Mouse (Mus musculus) monocyte, adult 2 months (primary cell): ENCODE measurements around the gene Dtnb.

ENCODE experiments used
- DNase-seq, 2 experiments: peaks; one replicate each; pipeline ENCODE4 v3.0.0; 2022; ENCODE audit warnings: low spot score in 2 of 2, low read depth in 1 of 2

Gene Dtnb

DNA sequence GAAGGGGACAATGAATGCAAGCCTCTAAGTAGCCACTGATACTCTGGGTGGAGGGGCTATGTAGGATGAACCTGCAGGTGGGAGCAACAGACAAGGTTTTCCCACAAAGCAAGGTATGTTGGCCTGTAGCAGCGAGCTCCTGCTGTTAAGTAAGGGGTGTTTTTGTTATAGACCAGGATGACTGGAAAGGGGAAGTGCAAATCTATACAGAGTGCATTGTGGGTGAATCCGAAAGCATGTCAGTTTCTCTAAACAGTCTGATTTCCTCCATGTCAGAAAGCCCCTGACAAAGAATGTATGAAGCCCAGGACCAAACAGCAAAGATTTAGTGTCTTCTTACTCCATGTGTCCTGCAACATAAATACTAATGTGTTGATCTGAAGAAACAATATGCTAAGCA is 198.9 kb downstream of the Dtnb start:
- DNase-seq: no peak

DNA sequence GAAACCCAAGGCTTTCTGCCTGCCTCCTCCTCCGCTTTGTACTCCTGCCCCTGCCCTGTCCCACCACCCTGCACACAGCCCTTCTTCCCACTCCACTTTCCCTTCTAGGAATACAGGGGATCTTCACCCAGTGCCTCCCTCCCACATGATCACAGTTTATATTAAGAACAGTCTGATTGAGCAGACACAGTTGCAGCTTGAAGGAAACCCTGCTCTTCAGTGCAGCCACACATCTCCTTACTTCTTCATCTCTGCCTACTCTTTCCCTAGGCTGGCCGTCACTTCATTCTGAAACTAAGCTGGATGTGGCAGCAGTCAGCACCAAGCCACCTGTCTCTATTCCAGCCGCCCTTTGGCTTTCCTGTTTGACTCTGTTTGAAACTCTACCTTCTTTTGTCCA is 201.5 kb downstream of the Dtnb start:
- no peak for DNase-seq

DNA sequence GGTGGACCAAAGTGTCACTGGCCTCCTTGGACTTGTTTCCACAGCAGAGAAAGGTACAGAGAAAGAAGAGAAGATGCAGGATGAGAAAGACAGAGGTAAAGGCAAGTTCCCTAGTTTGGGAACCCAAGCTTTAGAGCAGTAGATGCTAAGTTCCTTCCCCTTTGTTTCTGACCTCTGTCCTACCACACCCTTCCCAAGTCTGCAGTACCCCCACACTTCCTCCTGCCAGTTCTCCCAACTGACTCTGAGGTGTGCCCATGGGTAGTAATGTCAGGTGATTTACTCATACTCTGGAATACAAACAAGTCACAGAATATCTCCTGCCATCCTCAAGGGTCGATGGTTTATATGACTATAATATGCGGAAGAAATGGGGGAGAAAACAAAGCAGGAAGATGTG is 203.8 kb downstream of the Dtnb start:
- no peak for DNase-seq

DNA sequence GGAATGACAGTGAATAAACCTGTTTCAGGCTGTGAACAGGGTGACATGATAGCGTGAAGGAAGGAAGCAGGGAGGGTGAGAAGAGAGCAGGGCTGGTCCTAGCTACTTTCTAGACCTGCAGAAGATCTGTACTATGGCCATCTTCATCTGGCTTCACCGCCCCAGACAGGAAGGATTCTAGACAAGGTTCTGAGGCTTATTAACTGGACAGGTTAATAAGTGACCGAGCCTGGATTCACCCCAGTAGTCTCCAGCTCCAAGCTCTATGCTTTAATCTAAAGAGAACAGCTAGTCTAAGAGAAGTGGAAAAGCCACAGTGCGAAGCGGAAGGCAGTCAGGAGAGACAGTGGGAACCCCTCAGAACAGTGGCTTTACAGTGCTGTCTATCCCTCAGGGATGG is 205.5 kb downstream of the Dtnb start:
- DNase-seq: no peak

DNA sequence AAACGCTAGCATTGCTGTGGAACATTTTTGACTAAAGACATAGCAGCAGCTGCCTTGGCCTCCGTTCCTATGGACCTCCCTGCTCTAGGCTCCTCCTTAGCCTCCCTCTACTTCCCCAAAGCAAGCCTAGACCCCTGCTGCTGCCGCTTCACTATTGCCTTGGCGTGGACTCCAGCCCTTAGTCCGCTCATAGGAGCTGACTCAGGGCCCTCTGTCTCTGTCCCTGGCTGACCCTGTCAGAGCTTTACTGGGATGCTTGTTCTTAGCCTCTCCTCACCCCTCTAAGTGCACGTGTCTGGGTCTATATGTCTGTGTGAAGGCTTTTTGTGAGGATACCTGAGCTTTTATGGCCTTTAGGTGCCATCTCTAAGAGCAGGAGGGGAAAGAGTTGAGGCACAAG is 206.1 kb downstream of the Dtnb start:
- no peak for DNase-seq

DNA sequence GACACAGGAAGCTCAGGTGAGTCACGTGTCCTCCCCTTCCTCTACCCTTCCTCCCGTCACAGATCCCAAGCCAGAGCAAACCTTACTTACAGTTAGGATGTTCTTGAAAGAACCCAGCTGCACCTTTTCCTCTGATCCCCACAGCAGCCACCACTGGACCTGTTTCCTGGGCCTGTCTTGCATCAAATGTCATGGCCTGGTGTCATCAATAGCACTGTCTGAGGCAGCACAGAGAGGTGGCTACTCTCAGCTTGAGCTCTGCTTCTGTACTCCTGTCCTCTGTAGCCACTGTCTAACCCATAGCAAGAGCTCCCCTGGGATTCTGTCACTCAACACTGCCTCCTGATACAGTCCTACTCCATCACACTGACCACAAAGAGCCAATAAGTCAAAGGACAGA is 207.5 kb downstream of the Dtnb start:
- no peak for DNase-seq

DNA sequence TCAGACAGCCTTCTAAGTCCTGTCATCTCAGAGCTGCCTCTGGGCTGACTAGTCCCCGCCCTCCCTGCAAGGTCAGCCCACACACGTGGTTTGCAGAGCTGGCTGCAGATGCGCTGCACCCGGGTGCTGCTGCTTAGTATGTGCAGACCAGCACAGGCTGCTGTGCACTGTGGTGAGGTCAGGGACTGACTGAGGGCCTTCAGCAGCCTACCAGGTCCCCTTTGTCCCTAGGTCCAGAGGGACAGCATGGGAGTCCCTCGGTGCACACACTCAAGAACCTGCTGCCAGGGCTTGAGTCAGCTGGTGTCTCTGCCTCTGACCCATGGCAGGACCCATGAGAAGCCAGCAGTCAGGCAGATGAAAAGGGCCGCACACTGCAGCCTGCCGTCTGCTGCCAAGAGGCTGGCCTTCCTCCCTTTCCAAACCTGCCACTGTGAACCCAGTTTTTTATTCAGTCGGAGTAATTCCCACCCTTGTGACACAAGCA is 208.3 kb downstream of the Dtnb start:
- peak; percentile 9 to 40 for DNase-seq

DNA sequence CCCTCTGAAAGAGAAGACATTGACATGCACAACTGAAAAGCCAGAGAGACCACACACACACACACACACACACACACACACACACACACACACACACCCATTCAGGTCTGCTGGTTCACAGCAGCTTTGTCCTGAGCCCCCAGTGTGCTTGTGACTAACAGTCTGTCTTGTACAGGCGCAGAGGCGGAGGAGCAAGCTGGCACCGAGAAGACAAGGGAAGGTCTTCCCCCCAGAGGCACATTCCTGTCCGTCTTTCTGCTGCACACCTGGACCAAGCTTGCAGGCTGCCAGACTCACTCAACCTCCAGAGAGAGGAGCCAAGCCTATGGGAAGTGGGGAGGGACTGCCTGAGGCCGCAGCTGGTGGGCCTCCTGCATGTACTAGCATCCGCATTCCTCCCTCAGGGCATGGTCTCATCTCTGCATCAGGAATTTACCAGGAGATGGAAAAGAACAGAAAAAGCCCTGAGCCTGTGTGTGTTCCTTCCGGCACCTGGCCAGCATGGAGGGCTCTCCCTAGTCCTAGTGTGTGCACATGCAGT is 208.8 kb downstream of the Dtnb start:
- no peak for DNase-seq

DNA sequence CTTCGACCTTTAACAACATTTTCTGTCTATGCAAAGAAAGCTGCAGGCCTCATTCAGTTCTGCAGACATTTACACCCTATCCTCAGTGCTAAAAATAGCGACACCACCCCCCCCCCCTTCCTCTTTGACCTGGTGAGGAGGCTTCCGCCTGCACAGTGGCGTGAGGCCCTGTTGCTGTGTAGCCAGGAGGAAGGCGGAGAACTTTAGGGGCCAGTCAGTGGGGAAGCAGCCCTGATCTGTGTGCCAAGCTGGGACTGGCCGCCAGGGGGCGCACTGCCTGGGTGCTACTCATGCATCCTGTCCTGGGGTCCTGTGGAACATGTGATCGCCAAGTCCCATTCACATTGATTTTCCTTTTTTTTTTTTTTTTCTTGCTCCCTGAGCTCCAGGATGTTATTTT is 209.3 kb downstream of the Dtnb start:
- DNase-seq: peak; percentile 59 to 85

DNA sequence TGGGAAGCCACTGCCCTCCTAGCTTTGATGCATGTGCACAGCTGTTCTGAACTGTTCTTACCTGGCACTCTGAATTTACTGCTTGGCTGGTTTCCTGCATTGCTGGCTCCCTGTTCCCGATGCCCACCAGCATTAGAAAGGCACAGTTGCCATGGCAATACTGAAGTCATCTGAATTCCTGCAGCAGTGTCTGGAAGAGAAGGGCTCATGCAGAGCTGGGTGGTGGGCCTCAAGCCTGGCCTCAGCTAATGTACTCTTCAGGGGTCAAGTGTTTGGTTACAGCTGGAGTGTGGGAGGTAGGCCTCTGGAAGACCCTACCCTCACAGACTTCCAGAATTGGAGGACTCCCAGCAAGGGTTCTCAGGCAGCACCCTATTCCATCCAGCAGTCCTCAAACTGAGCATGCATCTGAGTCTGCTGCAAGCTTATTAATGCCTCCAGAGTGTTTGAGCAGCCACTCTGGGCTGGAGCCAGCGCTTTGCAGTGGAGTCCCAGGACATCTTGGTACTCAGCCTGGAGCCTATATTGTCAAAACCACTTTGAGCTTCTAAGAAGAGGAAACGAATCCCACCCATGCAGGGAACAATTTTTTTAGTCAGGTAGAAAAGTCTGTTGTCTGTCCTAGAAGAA is 211.1 kb downstream of the Dtnb start:
- DNase-seq: no peak

DNA sequence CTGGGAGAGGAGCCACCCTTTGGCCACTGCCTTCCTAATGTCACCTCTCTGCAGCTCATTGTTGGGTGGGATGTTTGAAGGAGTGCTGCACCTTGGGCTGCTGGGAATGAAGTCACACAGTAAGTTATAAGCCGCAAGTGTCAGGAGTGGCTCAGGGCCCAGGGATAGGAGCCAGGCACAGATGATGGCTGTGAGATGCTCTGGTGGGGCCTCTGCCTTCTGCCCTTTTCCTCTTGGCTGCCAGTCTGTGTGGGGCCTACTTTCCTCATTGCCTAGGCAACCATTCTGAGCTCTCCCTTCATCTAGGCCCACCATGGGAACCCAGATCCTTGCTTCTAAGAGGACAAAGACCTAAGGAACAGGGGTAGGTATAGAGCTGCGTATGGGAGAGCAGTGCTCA is 212.1 kb downstream of the Dtnb start:
- DNase-seq: no peak

DNA sequence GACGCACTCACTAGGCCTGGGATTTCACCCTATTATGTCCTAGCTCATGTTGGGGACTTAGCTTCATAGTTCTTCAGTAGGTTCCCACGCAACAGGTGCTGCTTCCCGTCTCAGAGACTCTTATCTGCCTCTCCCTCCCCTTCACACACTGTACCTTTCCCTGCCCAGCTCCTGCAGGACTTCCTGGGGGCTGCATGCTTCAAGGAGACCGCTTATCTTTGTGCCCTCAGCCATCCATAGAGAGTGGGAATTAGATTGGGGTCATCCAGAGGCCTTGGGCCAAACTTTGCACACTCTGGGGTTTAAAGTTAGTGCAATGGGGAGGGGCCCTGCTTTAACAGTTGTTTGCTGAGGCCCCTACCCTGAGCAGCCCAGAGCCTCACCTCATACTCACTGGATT is 212.5 kb downstream of the Dtnb start:
- no peak for DNase-seq

DNA sequence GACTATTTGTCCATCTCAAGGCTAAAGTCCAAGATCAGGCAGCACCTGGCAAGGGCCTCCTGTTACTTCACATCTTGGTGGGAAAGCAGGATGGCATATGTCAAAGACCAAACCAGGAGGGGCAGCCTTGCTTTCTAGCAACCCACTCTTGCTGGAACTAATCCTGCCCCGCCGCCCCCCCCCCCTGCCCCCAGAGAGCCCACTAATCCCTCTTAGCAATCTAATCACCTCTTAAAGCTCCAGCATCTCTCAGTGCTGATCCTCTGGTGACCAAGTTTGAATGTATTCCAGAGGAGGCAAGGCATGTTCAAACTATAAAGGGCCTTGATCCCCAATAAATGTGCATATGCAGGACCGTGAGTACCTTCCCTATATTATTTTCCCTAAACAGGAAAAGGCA is 214.9 kb downstream of the Dtnb start:
- no peak for DNase-seq

DNA sequence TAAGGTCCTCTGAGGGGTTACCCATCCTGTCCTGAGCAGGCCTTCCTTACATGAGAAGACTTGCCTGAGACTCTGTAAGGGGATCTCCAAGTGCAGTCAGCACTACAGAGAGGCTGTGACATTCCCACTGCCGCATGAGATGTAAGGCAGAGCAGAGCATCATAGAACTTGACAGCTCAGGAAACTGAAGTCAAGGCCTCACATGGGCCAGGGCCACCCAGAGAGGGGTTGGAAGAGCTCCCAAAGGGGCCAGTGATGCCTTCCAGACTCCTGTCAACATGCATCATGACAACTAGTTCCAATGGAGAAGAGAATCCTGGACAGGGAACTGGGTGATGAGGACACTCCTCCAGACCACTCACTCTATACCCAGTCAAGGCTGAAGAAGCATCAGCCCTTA is 215.4 kb downstream of the Dtnb start:
- no peak for DNase-seq

DNA sequence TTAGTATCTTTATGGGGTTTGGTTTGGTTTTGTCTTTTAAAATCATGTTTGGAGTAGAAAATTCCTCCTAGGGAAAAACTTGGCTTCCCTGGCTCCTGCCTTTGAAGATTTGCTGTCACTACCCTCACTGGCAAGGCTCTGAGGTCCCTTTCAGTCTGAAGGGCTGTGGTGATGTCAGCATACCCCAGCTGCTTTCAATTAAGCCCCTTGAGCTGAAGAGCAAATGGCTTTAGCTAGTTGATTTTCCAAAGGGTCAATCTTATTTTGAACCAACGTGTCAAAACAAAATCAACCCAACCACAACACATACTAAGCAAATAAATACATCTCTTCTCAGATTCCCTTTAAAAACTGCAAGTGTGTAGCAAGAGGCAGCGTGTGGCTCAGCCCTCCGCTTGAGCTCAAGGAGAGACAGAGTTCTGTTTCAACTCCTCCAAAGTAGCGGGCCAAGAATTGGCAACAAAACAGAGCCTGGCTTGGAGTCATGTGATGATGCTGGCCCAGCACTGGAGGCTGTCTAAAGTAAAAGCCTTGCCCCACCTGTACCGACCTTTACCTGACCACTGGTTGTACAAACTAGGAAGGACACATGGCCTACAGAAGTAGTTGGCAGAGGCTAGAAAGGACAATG is 216.4 kb downstream of the Dtnb start:
- DNase-seq: no peak

DNA sequence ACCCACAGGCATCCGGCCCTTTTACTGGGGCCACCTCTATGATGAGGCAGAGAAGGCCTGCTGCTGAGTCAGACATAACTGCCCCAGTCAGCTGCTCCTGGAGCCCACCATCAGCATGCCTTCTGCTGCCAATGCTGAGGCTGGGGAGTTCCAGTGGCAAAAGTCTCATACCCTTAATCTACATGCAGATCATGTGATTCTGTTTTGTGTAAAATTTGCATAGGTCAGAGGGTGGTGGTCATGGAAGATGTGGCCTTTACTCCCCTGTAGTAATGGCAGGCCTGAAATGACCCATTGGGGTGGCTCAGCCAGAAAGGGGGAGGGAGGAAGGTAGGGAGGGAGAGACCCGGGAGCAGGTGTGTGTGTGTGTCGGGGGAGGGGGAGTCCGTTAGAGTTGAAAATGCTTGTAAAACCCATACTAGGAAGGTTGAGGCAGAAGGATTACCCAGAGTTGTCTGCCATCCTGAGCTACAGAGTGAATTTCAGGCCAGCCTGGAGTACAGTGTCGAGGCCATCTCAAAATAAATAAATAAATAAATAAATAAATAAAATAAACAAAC is 217.5 kb downstream of the Dtnb start:
- DNase-seq: no peak

DNA sequence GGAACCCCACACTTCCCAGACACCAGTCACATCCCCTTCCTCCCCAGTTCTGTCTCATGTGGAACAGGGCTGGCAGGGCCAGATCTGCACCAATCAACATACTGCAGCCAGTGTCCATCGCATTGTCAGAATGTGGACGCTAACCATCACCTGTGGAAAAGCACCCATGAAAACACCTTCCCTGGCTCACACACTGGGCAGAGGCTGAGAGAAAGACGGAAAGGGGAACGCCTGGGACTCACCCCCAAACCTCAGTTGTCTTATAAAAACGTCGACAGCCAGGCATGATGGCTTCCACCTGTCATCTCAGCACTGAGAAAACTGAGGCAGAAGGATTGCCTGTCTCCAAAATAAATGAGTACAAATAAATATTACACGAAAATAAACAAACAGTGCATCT is 219.1 kb downstream of the Dtnb start:
- DNase-seq: no peak

DNA sequence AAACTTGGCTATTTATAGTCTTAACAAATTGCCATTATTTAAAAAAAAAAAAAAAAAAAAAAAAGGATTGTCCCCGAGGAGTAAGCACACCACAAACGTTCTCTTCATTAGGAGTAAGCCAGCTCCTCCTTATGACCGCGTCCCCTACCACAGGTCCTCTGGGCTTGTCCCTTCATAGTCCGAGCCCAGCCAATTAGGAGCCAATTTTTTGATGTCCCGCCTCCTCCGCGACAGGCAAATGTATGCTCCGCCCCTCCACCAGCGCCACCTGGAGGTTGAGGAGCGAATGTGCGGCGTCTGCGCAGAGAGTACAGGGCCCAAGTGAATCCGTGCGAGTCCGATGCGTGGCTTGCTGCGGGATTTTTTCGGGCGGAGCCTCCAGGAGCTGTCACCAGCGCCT is 219.6 kb downstream of the Dtnb start:
- DNase-seq: peak; percentile 81 to 92

DNA sequence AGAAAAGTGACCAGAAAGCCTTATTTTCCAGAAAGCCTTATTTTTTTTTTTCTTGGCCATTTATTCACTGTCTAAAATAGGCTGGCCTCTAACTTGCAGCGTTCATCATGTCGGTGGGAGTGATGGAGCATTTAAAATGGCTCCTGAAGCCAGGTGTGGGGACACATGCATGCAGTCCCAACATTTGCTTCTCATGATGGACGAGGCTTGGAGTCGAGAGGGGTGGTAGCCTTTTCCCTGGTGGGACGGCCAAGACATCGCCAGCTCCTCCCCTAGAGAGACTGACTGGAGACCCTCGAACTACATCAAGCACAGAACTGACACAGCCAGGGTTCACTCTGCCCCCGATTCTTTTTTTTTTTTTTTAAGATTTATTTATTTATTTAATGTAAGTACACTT is 220.1 kb downstream of the Dtnb start:
- no peak for DNase-seq

DNA sequence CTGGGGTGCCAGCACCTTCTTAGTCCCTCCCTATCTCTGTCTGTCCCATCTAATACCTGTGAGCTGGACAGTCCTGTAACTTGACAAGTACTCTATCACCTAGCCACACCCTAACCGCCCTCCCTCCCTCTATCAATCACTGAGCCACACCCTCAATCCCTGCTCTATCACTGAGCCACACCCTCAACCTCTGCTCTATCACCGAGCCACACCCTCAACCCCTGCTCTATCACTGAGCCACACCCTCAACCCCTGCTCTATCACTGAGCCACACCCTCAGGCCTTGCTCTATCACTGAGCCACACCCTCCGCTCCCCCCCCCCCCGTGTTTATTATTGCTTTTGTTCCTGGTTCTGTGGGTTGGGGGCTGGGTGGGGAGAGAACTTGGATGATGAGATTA is 223.4 kb downstream of the Dtnb start:
- DNase-seq: no peak

DNA sequence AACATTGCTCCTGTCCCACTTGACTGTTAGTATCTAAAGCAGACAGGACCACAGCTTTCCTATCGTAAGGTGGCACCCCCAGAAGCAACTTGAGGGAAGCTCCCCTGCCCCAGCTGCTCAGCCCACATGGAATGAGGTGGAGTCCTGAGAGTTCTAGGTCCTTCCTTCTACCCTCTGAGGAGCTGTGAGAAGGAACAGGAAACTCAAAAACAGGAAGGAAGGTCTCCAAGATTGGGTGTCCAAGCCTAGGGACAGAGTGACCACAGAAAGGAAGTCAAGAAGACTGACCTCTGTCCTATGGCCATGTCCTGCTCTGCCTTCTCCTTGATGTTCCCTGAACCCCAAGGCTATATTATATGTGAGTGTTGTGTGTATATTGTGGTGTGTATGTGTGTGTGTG is 227.4 kb downstream of the Dtnb start:
- DNase-seq: no peak

DNA sequence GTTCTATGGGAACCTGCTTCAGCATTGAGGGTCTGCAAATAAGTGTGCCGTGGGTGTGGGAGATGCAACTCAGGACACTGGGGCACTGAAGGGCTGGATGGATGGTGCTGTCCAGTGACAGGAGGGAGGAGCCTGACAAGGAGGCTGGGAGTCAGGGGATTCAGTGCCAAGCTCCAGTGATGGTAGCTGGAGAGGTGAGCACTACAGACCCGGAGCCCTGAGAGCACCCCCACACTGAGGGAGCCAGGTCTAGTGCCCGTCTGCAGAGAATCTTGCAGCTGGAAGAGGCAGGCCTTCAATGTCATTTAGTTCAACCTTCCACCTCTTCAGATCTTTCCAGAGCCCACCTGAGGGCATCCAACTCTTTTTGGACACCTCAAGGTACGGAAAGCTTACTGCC is 233.7 kb downstream of the Dtnb start, which contains the start of gene Dnmt3a:
Gene Dnmt3a (plus strand): TSS at position 156 of the 400 bp plus-strand sequence.
- DNase-seq: no peak
